Mouse (Mus musculus) ES-E14 (cell line): ENCODE data around the gene Pgp.

Experiments used
- HCFC1 ChIP-seq: IDR thresholded peaks from 2 replicates; pipeline ENCODE4 v1.6.1; 2012; ENCODE audit warnings: low read length, inconsistent platforms, borderline replicate concordance; ENCODE audit not compliant: insufficient read depth
- ZNF384 ChIP-seq: IDR thresholded peaks from 2 replicates; pipeline ENCODE4 v1.6.1; 2012; ENCODE audit warnings: low read depth, low read length, inconsistent platforms

- no peak for TF ChIP-seq ZNF384
- no peak for TF ChIP-seq HCFC1
Observed at GRCm38 (mm10) chr17:24454218-24454755, 15.9 kb upstream of the Pgp start.
